Mouse (Mus musculus) liver, embryonic 14.5 days (tissue): Measurements from ENCODE around the gene Zc3h8. TPM values are rescaled to one million over a fixed set of nuclear protein-coding genes. Genes with fewer than 3 reads are reported as not detected.
A peak's percentile ranks its signal among the peaks of the same experiment; 100 is the strongest.

ENCODE experiments used
- ATAC-seq: fragments of 200-750 bp; cut with Nextera tagmentation; 2 replicates; pipeline ENCODE4 v1.8.0; 2017; ENCODE audit warnings: moderate number of reproducible peaks, mild to moderate bottlenecking, moderate library complexity; ENCODE audit not compliant: insufficient read depth
- DNase-seq, 3 experiments: peaks; one replicate each; pipeline ENCODE4 v3.0.0-alpha.2; 2012 to 2013; ENCODE audit warnings: low read depth in 3 of 3, low spot score in 3 of 3
- H3K27ac ChIP-seq: fragments of 300-500 bp; sonication (generic); 2 replicates; pipeline ENCODE4 v1.5.1; 2014; ENCODE audit warnings: moderate library complexity, mild to moderate bottlenecking, control low read depth, inconsistent platforms
- H3K27me3 ChIP-seq: fragments of 300-500 bp; sonication (generic); 2 replicates; pipeline ENCODE4 v1.6.1; 2014; ENCODE audit warnings: mild to moderate bottlenecking, low read length, moderate library complexity; ENCODE audit not compliant: control insufficient read depth, insufficient read depth
- H3K36me3 ChIP-seq: fragments of 300-500 bp; sonication (generic); replicated peaks from 2 replicates; pipeline ENCODE4 v1.6.1; 2014; ENCODE audit warnings: low read depth; ENCODE audit not compliant: control insufficient read depth, insufficient read depth
- H3K4me1 ChIP-seq, 2 experiments: fragments of 200-500 bp in 1 of 2; fragments of 300-500 bp in 1 of 2; sonication (generic) in 1 of 2; replicated peaks; 2 replicates each; pipeline ENCODE4 v1.6.1; 2012 to 2014; ENCODE audit warnings: antibody characterized with exemption in 1 of 2, inconsistent platforms in 1 of 2, low read length in 1 of 2; ENCODE audit not compliant: control insufficient read depth in 2 of 2, insufficient read depth in 2 of 2
- H3K4me2 ChIP-seq: fragments of 300-500 bp; sonication (generic); 2 replicates; pipeline ENCODE4 v1.6.1; 2014; ENCODE audit warnings: low read depth, mild to moderate bottlenecking, control low read depth, moderate library complexity
- H3K4me3 ChIP-seq, 2 experiments: fragments of 200-500 bp in 1 of 2; fragments of 300-500 bp in 1 of 2; sonication (generic) in 1 of 2; 2 replicates each; pipeline ENCODE4 v1.5.1; 2012 to 2014; ENCODE audit warnings: low read depth in 2 of 2, low read length in 2 of 2, mild to moderate bottlenecking in 2 of 2, control low read depth in 1 of 2, inconsistent platforms in 1 of 2, moderate library complexity in 1 of 2; ENCODE audit not compliant: insufficient read depth in 1 of 2
- H3K9ac ChIP-seq: fragments of 300-500 bp; sonication (generic); replicated peaks from 2 replicates; pipeline ENCODE4 v1.6.1; 2014; ENCODE audit warnings: mild to moderate bottlenecking, control low read depth, moderate library complexity
- H3K9me3 ChIP-seq: fragments of 300-500 bp; sonication (generic); 2 replicates; pipeline ENCODE4 v1.6.1; 2016; ENCODE audit warnings: low read length, mixed read lengths; ENCODE audit not compliant: control insufficient read depth
- CTCF ChIP-seq: IDR thresholded peaks from 2 replicates; pipeline ENCODE4 v1.5.1; 2016; ENCODE audit warnings: antibody characterized with exemption, low read depth, control low read depth
- EP300 ChIP-seq: IDR thresholded peaks from 2 replicates; pipeline ENCODE4 v1.6.1; 2016; ENCODE audit warnings: antibody characterized with exemption, low read depth
- WGBS: fragments of 180-500 bp; shearing (Covaris S2); extraction: QIAGEN DNeasy Blood & Tissue Kit; methylation state at CpG from one replicate; pipeline ENCODE4 v1.1.7; 2014; ENCODE audit not compliant: insufficient replicate concordance; 5-methylcytosine and 5-hydroxymethylcytosine counted together
- microRNA-seq: library from miRNA; unstranded; fragments of <30 nt; microRNA quantifications from one replicate; pipeline ENCODE4, GENCODE M21; 2016
- polyA plus RNA-seq, 2 experiments: library from polyadenylated mRNA; depleted of rRNA in 1 of 2; stranded (reverse) in 1 of 2; unstranded in 1 of 2; fragments of >200 nt; fragmentation: Nextera tagmentation in 1 of 2; extraction: Ambion mirVana in 1 of 2; gene quantifications; 2 replicates each; pipeline versions ENCODE4 v1.2.1 to v1.2.3; 2012 to 2014

Zc3h8 gene
- polyA plus RNA-seq, 2 experiments = 2.6 to 3.0 TPM

DNA sequence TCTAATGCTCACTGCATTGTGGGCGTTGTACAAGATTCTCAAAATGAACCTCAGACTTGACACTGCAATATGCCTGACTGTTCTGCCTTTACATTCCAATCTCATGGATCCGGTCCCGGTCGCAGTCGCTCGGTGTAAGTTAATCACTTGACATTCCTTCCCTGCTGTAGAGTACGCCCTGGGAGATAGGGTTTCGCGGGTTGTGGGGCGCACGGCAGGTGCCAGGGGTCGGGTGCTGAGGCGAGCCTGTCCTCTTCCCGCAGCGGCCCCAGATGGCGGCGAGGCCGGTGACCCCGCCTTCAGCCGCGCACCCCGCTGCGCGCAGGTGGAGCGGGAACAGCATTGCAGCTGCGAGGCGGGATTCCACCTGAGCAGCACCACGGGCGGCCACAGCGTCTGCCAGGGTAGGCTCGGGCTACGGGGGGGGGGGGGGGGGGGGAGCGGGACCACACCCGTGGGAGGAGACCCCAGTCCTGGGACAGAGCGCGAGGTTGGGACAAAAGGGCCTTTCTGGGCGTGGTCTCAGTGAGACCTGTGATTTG lies 51.6 kb downstream of the Zc3h8 start:
- Histone ChIP-seq H3K9me3 (no peaks in the 10 kb centered on the region), H3K4me1 (no peaks in the 10 kb centered on the region), H3K4me2 (peak overlapping the region; percentile 49), H3K36me3 (no peaks in the 10 kb centered on the region), H3K27me3 (no peaks in the 10 kb centered on the region), H3K9ac (no peak overlapping the region), H3K27ac (no peak overlapping the region), H3K4me3 (peak overlapping the region in 1 of 2 experiments; percentile 2; a peak in 1 of 4 replicates)
- TF ChIP-seq EP300 = no peak
- TF ChIP-seq CTCF = no peak
- WGBS = 10% methylated on average over 36 of the region's 37 CpGs
- DNase-seq (no peak), ATAC-seq (no peak)

DNA sequence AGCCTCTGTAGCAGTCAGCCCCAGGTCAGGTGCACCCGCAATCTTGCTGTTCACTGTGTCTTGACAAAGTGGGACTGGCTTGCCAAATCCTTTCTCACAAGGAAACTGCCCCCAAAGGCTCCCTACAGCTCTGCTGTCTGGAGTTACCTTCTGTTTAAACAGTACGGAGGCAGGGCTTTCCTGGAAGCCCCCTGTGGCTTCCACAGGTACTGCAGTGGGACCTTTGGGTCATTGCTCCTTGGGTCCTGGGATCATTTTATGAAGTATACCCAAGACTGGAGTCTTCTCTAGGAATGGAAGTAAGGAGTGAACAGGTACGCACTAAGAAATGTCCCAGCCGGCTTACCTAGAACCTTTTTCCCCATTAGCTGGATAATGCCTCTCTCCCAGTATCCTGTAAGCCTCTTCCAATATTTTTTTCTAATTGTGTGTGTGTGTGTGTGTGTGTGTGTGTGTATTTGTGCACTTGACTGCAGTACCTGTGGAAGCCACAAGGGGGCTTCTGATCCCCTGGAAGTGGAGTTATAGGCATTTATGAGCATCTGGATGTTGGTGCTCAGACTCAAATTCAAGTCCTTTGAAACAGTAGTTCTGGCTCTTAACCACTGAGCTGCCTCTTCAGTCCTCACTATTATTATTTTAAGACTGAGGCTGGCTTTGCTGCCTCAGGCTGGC lies 53.1 kb downstream of the Zc3h8 start:
- H3K27ac ChIP-seq = no peak overlapping the region
- H3K4me2 ChIP-seq = no peak overlapping the region
- H3K9me3 ChIP-seq = no peaks in the 10 kb centered on the region
- H3K36me3 ChIP-seq = no peaks in the 10 kb centered on the region
- H3K9ac ChIP-seq = no peak overlapping the region
- ATAC-seq (no peak), DNase-seq (no peak)
- H3K4me1 ChIP-seq = no peaks in the 10 kb centered on the region
- TF ChIP-seq CTCF (peak; percentile 57), EP300 (no peak)
- no peaks in the 10 kb centered on the region for H3K27me3 ChIP-seq
- no peak overlapping the region for H3K4me3 ChIP-seq
- 63% methylated on average over 4 of the region's 4 CpGs for WGBS

GRCm38 (mm10) chr2:128887866-128888550 lies 55.9 kb downstream of the Zc3h8 start:
- DNase-seq (no peak), ATAC-seq (no peak)
- Histone ChIP-seq H3K27ac (no peak overlapping the region), H3K4me2 (no peak overlapping the region), H3K27me3 (no peaks in the 10 kb centered on the region), H3K9ac (no peak overlapping the region), H3K4me1 (no peaks in the 10 kb centered on the region), H3K4me3 (no peak overlapping the region), H3K9me3 (no peaks in the 10 kb centered on the region), H3K36me3 (no peaks in the 10 kb centered on the region)
- TF ChIP-seq CTCF (no peak), EP300 (no peak)
- 53% methylated on average over 6 of the region's 6 CpGs for WGBS

DNA sequence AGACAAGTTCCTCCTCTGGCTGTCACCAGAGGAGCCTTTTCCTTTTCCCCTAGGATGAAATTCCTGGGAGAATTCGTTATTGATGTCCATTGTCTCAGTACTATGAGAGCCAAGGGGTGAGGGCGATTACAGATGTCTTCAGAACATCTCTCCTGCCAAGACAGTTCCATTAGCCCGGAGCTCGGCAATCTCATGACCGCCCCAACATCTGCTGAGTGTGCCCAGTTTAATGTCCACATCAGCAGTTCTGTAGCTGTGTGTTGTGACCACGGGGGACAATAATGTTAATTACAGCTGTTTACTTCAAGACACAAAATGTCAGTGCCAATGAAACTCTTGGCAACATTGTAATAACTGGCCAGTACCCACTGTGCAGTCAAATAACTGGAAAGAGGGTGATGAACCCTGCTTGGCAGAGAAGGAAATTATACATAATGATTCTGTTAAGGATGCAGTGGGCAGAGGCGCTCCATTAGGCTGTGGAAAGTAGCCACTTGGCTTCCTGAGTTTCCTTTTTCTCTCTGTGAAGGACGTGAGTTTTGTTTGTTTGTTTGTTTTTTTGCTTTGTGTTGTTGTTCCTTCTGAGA lies 58.6 kb downstream of the Zc3h8 start:
- WGBS = 55% methylated on average over 8 of the region's 8 CpGs
- no peak overlapping the region for H3K27ac ChIP-seq
- DNase-seq (no peak), ATAC-seq (no peak)
- H3K4me2 ChIP-seq = no peak overlapping the region
- H3K27me3 ChIP-seq = no peaks in the 10 kb centered on the region
- no peak overlapping the region for H3K9ac ChIP-seq
- H3K9me3 ChIP-seq = no peaks in the 10 kb centered on the region
- H3K4me1 ChIP-seq = no peaks in the 10 kb centered on the region
- no peaks in the 10 kb centered on the region for H3K36me3 ChIP-seq
- no peak for TF ChIP-seq EP300
- H3K4me3 ChIP-seq = no peak overlapping the region

- DNase-seq (no peak), ATAC-seq (no peak)
- H3K4me3 ChIP-seq = no peak overlapping the region
- H3K36me3 ChIP-seq = no peaks in the 10 kb centered on the region
- 38% methylated on average over 4 of the region's 4 CpGs for WGBS
- H3K4me1 ChIP-seq = no peaks in the 10 kb centered on the region
- H3K4me2 ChIP-seq = no peak overlapping the region
- H3K9ac ChIP-seq = no peak overlapping the region
- TF ChIP-seq CTCF = peak; percentile 57
- no peak for TF ChIP-seq EP300
- no peaks in the 10 kb centered on the region for H3K27me3 ChIP-seq
- H3K9me3 ChIP-seq = no peaks in the 10 kb centered on the region
- H3K27ac ChIP-seq = no peak overlapping the region
These were observed 62.6 kb downstream of the Zc3h8 start for GRCm38 (mm10) chr2:128881236-128881635.

Small RNA genes lying within 50 kb of the gene (microRNA-seq; reads per million reads assigned to microRNA genes)
- gene Gm22859 = not detected

Other genes with a start within 250 kb of the Zc3h8 start
- gene Mertk, start 245.1 kb downstream of the Zc3h8 start, polyA plus RNA-seq (2012; rRNA removed) = 2.5 and 3.2 TPM in 2 replicates
- 3.1 and 3.8 TPM in 2 replicates for gene Mertk, start 245.1 kb downstream of the Zc3h8 start, polyA plus RNA-seq (2014; fragmentation: Nextera tagmentation; extraction: Ambion mirVana)
- 3.0 and 4.2 TPM in 2 replicates for gene Tmem87b, start 126.0 kb downstream of the Zc3h8 start, polyA plus RNA-seq (2012; rRNA removed)
- gene Tmem87b, start 126.0 kb downstream of the Zc3h8 start, polyA plus RNA-seq (2014; fragmentation: Nextera tagmentation; extraction: Ambion mirVana) = 6.7 and 7.6 TPM in 2 replicates
- gene Fbln7, start 81.1 kb downstream of the Zc3h8 start, polyA plus RNA-seq (2012; rRNA removed) = 0.15 and 0.17 TPM in 2 replicates
- 0.33 TPM in 2 replicates for gene Fbln7, start 81.1 kb downstream of the Zc3h8 start, polyA plus RNA-seq (2014; fragmentation: Nextera tagmentation; extraction: Ambion mirVana)
- 0.49 and 0.56 TPM in 2 replicates for gene Zc3h6, start 23.3 kb upstream of the Zc3h8 start, polyA plus RNA-seq (2012; rRNA removed)
- gene Zc3h6, start 23.3 kb upstream of the Zc3h8 start, polyA plus RNA-seq (2014; fragmentation: Nextera tagmentation; extraction: Ambion mirVana) = 0.75 and 0.76 TPM in 2 replicates
- 1.3 and 1.8 TPM in 2 replicates for gene Gm10762, start 23.6 kb upstream of the Zc3h8 start, polyA plus RNA-seq (2012; rRNA removed)
- gene Gm10762, start 23.6 kb upstream of the Zc3h8 start, polyA plus RNA-seq (2014; fragmentation: Nextera tagmentation; extraction: Ambion mirVana) = 2.4 and 3.3 TPM in 2 replicates
- gene Vinac1, start 104.1 kb upstream of the Zc3h8 start, polyA plus RNA-seq (2012; rRNA removed) = 0.01 and 0.03 TPM in 2 replicates
- gene Vinac1, start 104.1 kb upstream of the Zc3h8 start, polyA plus RNA-seq (2014; fragmentation: Nextera tagmentation; extraction: Ambion mirVana) = 0.04 TPM in 1 of 2 replicates, not detected in the other
- gene Ttl, start 121.9 kb upstream of the Zc3h8 start, polyA plus RNA-seq (2012; rRNA removed) = 1.1 and 1.2 TPM in 2 replicates
- 1.5 TPM in 2 replicates for gene Ttl, start 121.9 kb upstream of the Zc3h8 start, polyA plus RNA-seq (2014; fragmentation: Nextera tagmentation; extraction: Ambion mirVana)
- gene Polr1b, start 156.9 kb upstream of the Zc3h8 start, polyA plus RNA-seq (2012; rRNA removed) = 11.6 and 14.0 TPM in 2 replicates
- 5.3 and 6.5 TPM in 2 replicates for gene Polr1b, start 156.9 kb upstream of the Zc3h8 start, polyA plus RNA-seq (2014; fragmentation: Nextera tagmentation; extraction: Ambion mirVana)
- 9.2 and 12.8 TPM in 2 replicates for gene Chchd5, start 185.6 kb upstream of the Zc3h8 start, polyA plus RNA-seq (2012; rRNA removed)
- gene Chchd5, start 185.6 kb upstream of the Zc3h8 start, polyA plus RNA-seq (2014; fragmentation: Nextera tagmentation; extraction: Ambion mirVana) = 9.1 and 11.6 TPM in 2 replicates